Mouse (Mus musculus) A20 (cell line): ENCODE measurements at regions not wholly inside any gene's neighbourhood (a gene's known extent, or its start where the extent isn't known, plus 50 kb on each side); places are given as distances from the start of the nearest gene placed in this dataset.

Experiments
- DNase-seq: peaks from one replicate; pipeline ENCODE4 v3.0.0-alpha.2; 2011; ENCODE audit warnings: low read depth, low spot score

GRCm38 (mm10) chr3:70097813-70098212 lies 90.4 kb downstream of the Otol1 start:
- DNase-seq = no peak

- no peak for DNase-seq
These were observed 94.7 kb downstream of the Otol1 start for GRCm38 (mm10) chr3:70102091-70102490.

GRCm38 (mm10) chr3:70102593-70103213 lies 95.3 kb downstream of the Otol1 start:
- no peak for DNase-seq

GRCm38 (mm10) chr3:70103983-70104827 lies 96.8 kb downstream of the Otol1 start:
- peak; percentile 86 for DNase-seq

- DNase-seq = peak; percentile 80
These were observed 97.5 kb downstream of the Otol1 start for GRCm38 (mm10) chr3:70104828-70105399.

GRCm38 (mm10) chr3:70105561-70105960 lies 98.1 kb downstream of the Otol1 start:
- DNase-seq = no peak

GRCm38 (mm10) chr3:70106141-70106540 lies 98.7 kb downstream of the Otol1 start:
- no peak for DNase-seq

- peak; percentile 4 for DNase-seq
These were observed 118.8 kb downstream of the Otol1 start for GRCm38 (mm10) chr3:70126212-70126611.

- no peak for DNase-seq
These were observed 123.0 kb downstream of the Otol1 start for GRCm38 (mm10) chr3:70130241-70131029.

- no peak for DNase-seq
These were observed 127.5 kb downstream of the Otol1 start for GRCm38 (mm10) chr3:70134963-70135362.

- no peak for DNase-seq
These were observed 131.1 kb downstream of the Otol1 start for GRCm38 (mm10) chr3:70138488-70138887.

GRCm38 (mm10) chr3:70138926-70139325 lies 131.5 kb downstream of the Otol1 start:
- no peak for DNase-seq

GRCm38 (mm10) chr3:70145728-70146127 lies 138.3 kb downstream of the Otol1 start:
- DNase-seq = no peak

GRCm38 (mm10) chr3:70151156-70151555 lies 143.7 kb downstream of the Otol1 start:
- no peak for DNase-seq

- DNase-seq = no peak
These were observed 152.6 kb downstream of the Otol1 start for GRCm38 (mm10) chr3:70160043-70160442.

GRCm38 (mm10) chr3:70171667-70172066 lies 164.3 kb downstream of the Otol1 start:
- no peak for DNase-seq

- DNase-seq = no peak
These were observed 169.0 kb downstream of the Otol1 start for GRCm38 (mm10) chr3:70176391-70176790.

- no peak for DNase-seq
These were observed 174.2 kb downstream of the Otol1 start for GRCm38 (mm10) chr3:70181611-70182010.

GRCm38 (mm10) chr3:70190741-70191140 lies 183.3 kb downstream of the Otol1 start:
- no peak for DNase-seq

GRCm38 (mm10) chr3:70196671-70197070 lies 189.3 kb downstream of the Otol1 start:
- no peak for DNase-seq

- no peak for DNase-seq
These were observed 191.5 kb downstream of the Otol1 start for GRCm38 (mm10) chr3:70198890-70199289.
